Mouse (Mus musculus) adrenal gland, adult 10 weeks (tissue): ENCODE data around the gene Map3k4. TPM values are rescaled to one million over a fixed set of nuclear protein-coding genes. Genes with fewer than 3 reads are reported as not detected.

Experiments
- polyA plus RNA-seq: library from polyadenylated mRNA; stranded (reverse); fragments of 350-450 nt; fragmentation: Illumina TruSeq; extraction: RNeasy Lipid Tissue Mini Kit (QIAGEN cat#74804); gene quantifications from one replicate; pipeline ENCODE4 v1.2.3, GENCODE M21; 2014; ENCODE audit warnings: low read depth, low replicate concordance

The Map3k4 gene
- 6.5 TPM for polyA plus RNA-seq

GRCm38 (mm10) chr17:12318663-12319201 lies at the start of gene Map3k4:
Map3k4 (minus strand) TSS chr17:12318796.

Other genes with a start within 250 kb of the Map3k4 start
- 4.7 TPM for gene Agpat4, start 200.1 kb downstream of the Map3k4 start, polyA plus RNA-seq
- not detected for gene Plg, start 59.8 kb upstream of the Map3k4 start, polyA plus RNA-seq
- gene Slc22a3, start 188.9 kb upstream of the Map3k4 start, polyA plus RNA-seq = 5.0 TPM